Mouse (Mus musculus): ENCODE measurements around the gene Cdkl5. TPM values are rescaled to one million over a fixed set of nuclear protein-coding genes. Genes with fewer than 3 reads are reported as not detected.

Gene Cdkl5
- polyA plus RNA-seq (2012; rRNA removed), result 31.8 and 33.9 TPM in 2 replicates

- peak; percentile 93 to 96 for DNase-seq (ENCODE audit: extremely low spot score in 1 of 2, low spot score in 1 of 2)
Observed at GRCm38 (mm10) chrX:160994543-160995121, at the start of gene Cdkl5. Gene Cdkl5 (minus strand): TSS chrX:160994704.

DNA sequence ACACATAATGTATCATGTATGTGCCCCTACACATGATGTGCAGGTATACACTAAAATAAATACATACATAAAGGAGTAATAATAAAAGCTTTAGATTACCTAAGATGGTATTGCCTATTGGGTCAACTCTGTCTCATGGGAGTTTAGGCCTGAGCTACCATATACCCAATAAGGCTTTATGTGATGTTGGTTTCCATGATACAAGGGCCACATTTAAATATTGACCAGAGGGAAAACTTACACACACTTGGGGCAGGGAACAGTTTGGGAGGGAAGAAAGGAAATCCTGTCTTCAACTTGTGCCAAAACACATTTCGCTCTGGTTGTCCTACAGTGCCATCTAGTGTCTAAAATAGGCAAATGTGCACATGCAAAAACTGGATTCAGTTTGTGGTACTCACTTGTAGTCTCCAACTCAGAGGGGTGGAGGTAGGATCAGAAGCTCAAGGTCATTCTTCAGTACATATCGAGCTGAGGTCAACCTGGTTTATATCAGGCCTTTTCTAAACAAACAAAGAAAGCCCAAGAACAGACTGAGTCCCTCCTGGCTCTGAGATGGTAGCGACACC is 38.8 kb upstream of the Cdkl5 start:
- peak in 1 of 2 experiments; percentile 71 for DNase-seq (ENCODE audit: extremely low spot score in 1 of 2, low spot score in 1 of 2)

GRCm38 (mm10) chrX:161032423-161032822 is 37.9 kb upstream of the Cdkl5 start:
- DNase-seq (ENCODE audit: extremely low spot score in 1 of 2, low spot score in 1 of 2), result no peak

GRCm38 (mm10) chrX:161030233-161030632 is 35.7 kb upstream of the Cdkl5 start:
- DNase-seq (ENCODE audit: extremely low spot score in 1 of 2, low spot score in 1 of 2), result peak in 1 of 2 experiments; percentile 28

DNA sequence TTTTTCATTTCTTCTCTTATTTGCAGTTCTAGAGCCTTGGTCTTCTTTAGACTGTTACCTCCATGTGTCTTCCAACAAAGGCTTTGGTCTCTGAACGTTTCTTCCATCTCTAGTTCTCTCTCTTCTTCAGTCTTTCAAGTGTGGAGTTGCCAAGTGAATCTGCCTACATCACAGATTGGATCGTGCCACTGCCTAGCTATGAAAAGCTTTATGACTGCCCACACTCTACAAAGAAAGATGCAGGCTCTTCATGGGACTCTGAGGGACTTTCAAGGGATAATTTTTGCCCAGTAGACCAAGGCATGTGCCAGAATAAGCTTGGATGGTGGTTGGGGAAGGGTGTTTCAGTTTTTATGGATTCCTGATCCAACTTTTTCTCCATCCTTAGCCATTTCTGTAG is 30.0 kb upstream of the Cdkl5 start:
- peak; percentile 24 to 35 for DNase-seq (ENCODE audit: extremely low spot score in 1 of 2, low spot score in 1 of 2)

DNA sequence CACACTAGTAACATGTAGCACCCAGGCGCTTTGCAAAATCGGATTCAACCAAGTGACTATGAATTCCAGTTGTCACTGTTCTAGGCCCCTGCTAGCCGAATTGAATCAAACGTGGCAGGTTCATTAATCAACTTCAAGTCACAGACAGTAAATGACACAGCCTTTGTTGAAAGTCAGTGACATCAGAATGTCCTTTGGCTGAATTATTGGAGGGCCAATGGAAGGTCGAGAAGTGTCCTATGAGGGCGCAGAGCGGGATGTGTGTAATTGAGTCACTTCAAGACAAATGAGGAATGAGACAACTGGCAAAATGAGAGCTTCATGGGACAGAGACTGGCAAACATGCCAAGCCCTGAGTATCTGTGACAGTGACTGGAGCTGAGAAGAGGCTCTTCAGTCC is 27.0 kb upstream of the Cdkl5 start:
- no peak for DNase-seq (ENCODE audit: extremely low spot score in 1 of 2, low spot score in 1 of 2)

- peak in 1 of 2 experiments; percentile 51 for DNase-seq (ENCODE audit: extremely low spot score in 1 of 2, low spot score in 1 of 2)
Observed at GRCm38 (mm10) chrX:161018179-161018578, 23.7 kb upstream of the Cdkl5 start.

GRCm38 (mm10) chrX:161006272-161006671 is 11.8 kb upstream of the Cdkl5 start:
- no peak for DNase-seq (ENCODE audit: extremely low spot score in 1 of 2, low spot score in 1 of 2)

- peak; percentile 5 to 12 for DNase-seq (ENCODE audit: extremely low spot score in 1 of 2, low spot score in 1 of 2)
Observed at GRCm38 (mm10) chrX:160996051-160996450, 1.5 kb upstream of the Cdkl5 start.

- DNase-seq (ENCODE audit: extremely low spot score in 1 of 2, low spot score in 1 of 2), result peak; percentile 18 to 41
Observed at GRCm38 (mm10) chrX:160995131-160995667, 695 bp upstream of the Cdkl5 start.

DNA sequence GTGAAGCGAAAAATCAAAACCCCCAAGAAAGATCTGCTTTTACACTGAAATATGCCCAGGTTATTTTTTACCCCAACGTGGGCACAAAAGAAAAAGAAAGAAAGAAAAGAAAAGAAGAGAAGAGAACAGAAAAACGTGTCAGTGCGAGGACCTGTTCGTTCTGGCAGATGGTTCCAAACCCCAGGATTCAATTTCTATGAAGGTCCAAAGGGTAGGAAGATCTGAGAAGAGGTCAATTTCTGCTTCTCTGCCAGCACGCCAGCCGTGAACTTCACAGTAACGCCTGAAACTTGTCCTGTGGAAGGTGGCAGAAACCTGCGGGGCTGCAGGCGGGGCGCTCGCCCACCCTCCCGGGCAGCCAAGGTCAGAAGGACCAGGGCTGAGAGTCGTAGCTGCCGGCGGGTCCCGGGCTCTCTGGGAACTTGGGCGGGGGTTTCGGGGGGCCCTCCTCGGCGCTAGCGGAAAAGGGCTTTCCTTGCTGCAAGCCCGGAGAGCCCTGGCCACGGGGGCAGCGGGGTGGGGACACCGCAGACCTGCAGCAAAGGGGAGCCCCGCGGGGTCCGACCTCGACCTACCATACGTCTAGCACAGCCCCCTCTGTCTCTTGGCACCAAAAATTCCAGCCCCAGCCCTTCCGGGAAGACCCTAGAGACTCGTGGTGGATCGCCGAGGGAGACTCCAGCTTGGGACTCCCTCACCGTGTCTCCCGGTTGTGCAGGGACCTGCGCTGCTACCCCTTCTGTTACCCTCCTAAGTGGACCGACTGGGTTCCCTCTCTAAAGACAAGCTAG is 560 bp downstream of the Cdkl5 start:
- peak in 1 of 2 experiments; percentile 7 for DNase-seq (ENCODE audit: extremely low spot score in 1 of 2, low spot score in 1 of 2)

- peak in 1 of 2 experiments; percentile 8 for DNase-seq (ENCODE audit: extremely low spot score in 1 of 2, low spot score in 1 of 2)
Observed at GRCm38 (mm10) chrX:160992703-160993102, 1.8 kb downstream of the Cdkl5 start.

GRCm38 (mm10) chrX:160990276-160990675 is 4.2 kb downstream of the Cdkl5 start:
- DNase-seq (ENCODE audit: extremely low spot score in 1 of 2, low spot score in 1 of 2), result no peak

DNA sequence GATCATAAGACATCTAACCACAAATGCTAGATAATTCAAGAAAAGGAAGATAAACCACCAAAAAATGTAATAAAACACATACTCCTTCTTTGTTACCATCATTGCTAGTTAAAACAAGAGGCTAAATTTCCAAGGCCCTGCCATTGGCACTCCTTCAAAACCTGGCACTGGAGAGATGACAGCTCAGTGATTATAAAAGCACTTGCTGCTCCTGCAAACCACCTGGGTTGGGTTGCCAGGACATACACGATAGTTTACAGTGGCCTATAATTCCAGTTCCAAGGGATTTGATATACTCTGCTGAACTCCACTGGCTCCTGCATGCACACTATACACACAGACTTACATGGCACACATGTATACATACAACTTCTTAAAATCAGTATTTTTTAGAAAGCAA is 16.6 kb downstream of the Cdkl5 start:
- no peak for DNase-seq (ENCODE audit: extremely low spot score in 1 of 2, low spot score in 1 of 2)

DNA sequence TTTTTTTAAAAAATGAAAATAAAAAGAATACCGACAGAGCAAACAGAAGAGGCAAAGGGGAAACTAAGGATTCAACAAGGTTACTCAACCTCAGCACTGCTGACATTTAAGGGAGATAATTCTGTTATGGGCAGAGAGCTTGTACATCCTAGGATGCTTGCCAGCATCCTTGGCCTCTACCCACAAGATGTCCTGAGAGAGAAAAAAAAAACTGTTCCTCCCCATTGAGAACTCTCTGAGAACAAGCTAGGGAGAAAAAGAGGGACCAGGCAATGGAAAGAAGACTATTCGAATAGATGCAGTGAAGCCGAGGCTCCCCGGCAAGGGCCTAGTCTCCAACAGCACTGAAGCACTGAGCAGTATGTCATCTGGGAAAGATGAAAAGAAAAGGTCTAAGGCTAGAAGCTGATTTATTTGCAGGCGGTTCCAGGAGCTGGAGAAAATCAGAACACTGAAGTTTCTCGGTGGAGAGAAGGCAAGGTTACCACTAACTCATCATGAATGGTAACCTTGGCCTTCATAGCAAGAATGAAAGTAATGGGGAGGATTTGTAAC is 22.4 kb downstream of the Cdkl5 start:
- DNase-seq (ENCODE audit: extremely low spot score in 1 of 2, low spot score in 1 of 2), result no peak

DNA sequence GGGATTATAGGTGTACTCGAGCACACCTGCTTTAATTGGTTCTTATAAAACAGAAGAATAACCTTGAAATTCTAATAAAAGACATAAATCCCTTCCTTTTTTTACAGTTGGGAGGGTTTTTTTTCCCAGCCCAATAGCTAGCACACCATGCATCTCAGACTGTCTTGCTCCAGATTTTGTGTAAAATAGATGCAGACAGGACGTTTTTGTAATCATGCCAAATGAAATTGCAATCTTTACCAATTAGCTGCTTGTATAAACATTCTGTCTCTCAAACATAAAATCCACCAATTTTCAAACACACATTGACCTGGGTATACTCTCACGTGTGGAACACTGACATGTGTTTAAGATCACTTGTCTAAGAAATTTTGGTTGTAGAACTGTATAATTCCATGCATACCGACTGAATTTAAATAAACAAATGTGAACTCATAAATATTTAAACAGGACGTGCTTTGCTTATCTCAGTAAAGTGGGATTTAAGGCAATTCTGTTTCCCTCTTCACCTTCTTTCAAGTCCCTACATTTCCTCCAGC is 35.8 kb downstream of the Cdkl5 start:
- DNase-seq (ENCODE audit: extremely low spot score in 1 of 2, low spot score in 1 of 2), result no peak

DNA sequence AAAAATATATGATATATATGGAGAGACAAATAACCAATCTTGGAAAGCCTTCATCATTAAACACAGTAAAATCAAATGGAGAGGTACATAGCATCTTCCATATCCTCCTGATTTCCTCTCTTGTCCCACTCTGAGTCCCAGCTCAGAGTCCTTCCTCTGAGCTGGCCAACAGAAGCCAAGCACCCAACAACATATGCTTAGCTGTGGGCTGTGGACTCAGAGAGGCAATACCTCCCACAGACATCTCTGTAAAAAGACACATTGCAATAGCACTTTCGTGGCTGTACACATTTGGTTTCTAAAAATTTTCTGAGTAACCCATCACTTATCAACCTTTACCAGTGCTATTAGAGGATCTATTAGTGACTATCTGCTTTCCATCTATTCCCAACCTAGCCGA is 44.9 kb downstream of the Cdkl5 start:
- DNase-seq (ENCODE audit: extremely low spot score in 1 of 2, low spot score in 1 of 2), result peak in 1 of 2 experiments; percentile 19

DNA sequence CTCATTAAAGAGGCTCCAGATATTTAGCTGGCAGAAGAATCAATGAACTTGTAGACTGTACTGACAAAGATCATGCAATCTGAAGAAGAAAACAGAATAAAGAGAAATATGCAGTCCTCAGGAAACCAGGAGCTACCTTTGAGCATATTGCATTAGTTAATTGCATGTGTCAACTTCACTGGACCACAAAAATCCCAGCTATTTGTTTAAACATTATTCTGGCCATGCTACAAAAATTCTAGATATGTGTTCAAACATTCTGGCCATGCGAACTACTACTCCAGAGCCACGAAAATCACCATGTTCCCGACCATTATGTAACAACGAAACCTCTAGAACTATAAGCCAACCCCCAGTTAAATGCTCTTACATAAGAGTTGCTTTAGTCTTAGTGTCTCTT is 49.8 kb downstream of the Cdkl5 start:
- DNase-seq (ENCODE audit: extremely low spot score in 1 of 2, low spot score in 1 of 2), result no peak

DNA sequence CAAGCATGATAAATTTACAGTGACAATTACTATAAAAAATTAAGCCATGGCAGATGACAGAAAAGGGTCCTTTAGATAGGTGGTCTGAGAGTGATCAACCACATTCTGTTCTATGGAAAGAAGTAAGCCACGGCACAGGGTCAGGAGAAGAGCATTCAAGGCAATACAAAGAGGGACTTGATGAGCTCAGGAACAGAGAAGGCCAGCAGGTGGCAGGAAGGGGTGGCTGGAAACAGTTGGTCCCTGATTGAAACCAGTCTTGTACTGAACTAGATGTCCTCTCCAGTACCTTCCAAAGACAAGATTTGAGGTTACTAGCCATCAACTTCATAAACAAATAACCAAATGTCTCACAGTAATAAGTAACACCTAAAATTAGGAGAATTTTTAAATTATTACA is 59.0 kb downstream of the Cdkl5 start:
- DNase-seq (ENCODE audit: extremely low spot score in 1 of 2, low spot score in 1 of 2), result no peak

- DNase-seq (ENCODE audit: extremely low spot score in 1 of 2, low spot score in 1 of 2), result no peak
Observed at GRCm38 (mm10) chrX:160930656-160931055, 63.8 kb downstream of the Cdkl5 start.

DNA sequence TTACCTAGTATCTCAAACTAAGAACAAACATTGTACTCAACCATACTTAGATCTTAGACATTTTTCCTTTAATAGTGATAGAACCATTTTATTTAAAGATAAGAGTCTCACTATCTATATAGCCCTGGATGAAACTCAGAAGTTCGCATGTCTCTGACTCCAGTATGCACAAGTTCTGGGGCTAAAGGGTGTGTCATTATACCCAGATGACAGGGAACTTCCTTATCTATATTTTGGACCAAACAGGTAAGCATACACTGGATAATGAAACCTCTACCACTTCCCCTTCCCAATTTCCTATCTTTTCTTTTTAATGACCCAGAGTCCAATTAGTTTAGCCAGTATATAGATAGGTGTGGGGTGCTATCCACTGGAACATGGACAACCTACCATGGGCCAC is 65.6 kb downstream of the Cdkl5 start:
- no peak for DNase-seq (ENCODE audit: extremely low spot score in 1 of 2, low spot score in 1 of 2)
